Mouse (Mus musculus) retina, postnatal 1 day (tissue): Measurements from ENCODE around the gene BC034090.
"Not testable (repeated sequence)": the region's sequence is repeated elsewhere in the genome, so short reads cannot be mapped to it uniquely, and the experiment has no call there.

ENCODE experiments used
- DNase-seq: peaks from one replicate; pipeline ENCODE4 v3.0.0-alpha.2; 2012

The BC034090 gene

DNA sequence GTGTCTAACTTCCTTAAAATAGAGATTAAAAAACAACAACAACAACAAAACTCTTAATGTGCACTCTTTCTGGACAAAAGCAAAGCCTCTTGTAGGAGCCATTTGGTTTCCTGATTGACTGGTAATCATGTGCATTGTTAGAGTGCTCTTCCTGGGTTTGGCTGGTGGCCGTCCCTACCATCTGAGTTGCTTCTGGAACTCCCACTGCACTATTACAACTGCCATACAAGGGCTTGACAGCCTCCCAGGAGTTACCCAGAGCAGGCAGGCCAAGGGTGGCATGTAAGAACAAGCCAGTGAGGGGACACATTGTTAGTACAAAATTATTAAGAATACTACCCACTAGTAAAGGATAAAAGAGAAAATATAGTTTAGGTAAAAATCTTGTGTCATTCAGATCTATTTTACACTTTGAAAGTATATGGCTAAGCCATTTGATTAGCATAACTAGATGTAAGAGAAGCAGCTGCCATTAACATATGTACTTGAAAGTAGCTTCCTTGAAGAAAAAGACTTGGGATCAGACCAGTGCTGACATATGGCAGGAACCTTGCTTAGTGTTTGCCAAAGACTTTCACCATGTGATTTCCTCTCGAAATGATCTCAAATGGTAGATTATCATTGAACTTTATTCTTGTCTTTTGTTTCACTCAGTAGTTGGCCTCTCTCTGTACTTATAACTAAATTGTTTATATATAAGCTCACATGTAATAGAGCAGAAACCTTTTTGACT is 65.9 kb downstream of the BC034090 start:
- no peak for DNase-seq

DNA sequence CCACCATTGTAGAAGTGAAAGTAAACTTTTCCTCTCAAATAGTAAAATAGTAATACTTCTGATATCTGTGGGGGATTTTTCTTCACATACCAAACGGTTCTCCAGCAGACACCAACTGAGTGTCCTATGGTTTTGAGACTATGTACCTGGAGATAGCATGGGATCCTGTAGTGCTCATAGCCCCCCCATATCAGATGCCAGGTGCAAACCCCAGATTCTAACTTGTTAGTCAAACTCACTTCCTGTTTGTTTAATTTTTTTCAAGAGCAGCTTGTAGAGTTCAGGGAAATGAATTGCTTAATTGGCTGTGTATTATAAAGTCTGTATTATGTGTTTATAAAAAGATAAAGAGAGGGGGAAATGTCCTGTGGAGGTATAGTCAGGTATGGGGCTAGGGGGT is 69.8 kb downstream of the BC034090 start:
- no peak for DNase-seq

GRCm38 (mm10) chr1:155173644-155174016 is 70.6 kb downstream of the BC034090 start:
- not testable (repeated sequence) for DNase-seq

GRCm38 (mm10) chr1:155172895-155173643 is 71.2 kb downstream of the BC034090 start:
- DNase-seq = no peak

DNA sequence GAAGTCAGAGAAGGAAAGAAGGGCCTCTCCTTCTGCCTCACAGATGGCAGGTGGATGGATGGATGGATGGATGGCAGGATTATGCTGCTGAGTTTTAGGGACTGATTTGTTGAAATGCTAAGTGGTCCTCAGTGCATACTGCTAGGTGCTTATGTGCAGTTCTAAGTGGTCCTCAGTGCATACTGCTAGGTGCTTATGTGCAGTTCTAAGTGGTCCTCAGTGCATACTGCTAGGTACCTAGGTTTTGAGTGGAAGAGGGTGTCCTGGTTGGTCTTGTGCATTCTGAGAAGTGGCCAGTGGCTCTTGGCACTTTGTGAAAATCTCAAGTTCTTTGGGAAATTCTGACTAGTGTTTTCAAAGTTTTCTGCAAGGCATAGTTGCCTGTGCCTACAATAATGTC is 74.3 kb downstream of the BC034090 start:
- DNase-seq = no peak

DNA sequence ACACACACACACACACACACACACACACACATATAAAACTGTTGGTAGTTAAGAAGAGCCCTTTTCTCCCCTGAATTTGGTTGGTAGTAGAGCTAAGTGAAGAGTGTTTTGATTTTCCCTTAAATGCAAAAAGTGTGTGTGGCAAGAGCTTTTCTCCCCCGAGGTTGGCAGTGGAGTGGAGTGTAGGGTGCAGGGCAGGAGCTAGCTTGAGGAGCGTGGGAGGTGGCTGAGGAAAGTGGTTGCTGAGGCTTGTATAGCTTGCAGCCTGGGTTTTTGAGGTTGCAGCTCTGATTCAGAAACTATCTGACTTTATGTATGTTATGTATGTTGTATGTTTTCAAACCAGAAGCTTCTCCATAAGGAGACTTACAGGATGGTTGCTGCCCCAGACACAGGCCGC is 76.8 kb downstream of the BC034090 start:
- DNase-seq = no peak
